Mouse (Mus musculus): ENCODE results near the gene Lsm2.
A peak's percentile ranks its signal among the peaks of the same experiment; 100 is the strongest.
"Not testable (repeated sequence)": the region's sequence is repeated elsewhere in the genome, so short reads cannot be mapped to it uniquely, and the experiment has no call there.

Gene Lsm2

GRCm38 (mm10) chr17:34984218-34984617 lies 2.6 kb downstream of the Lsm2 start:
- peak; percentile 76 for DNase-seq (ENCODE audit: low read depth)

- DNase-seq (ENCODE audit: low read depth) = no peak
These were observed 13.1 kb downstream of the Lsm2 start for GRCm38 (mm10) chr17:34994751-34995150.

- not testable (repeated sequence) for DNase-seq (ENCODE audit: low read depth)
These were observed 13.5 kb downstream of the Lsm2 start for GRCm38 (mm10) chr17:34995192-34995591.

GRCm38 (mm10) chr17:34995927-34996326 lies 14.3 kb downstream of the Lsm2 start:
- not testable (repeated sequence) for DNase-seq (ENCODE audit: low read depth)

GRCm38 (mm10) chr17:34996411-34997141 lies 14.9 kb downstream of the Lsm2 start:
- DNase-seq (ENCODE audit: low read depth) = no peak

- no peak for DNase-seq (ENCODE audit: low read depth)
These were observed 15.5 kb downstream of the Lsm2 start for GRCm38 (mm10) chr17:34997142-34997483.

- peak; percentile 49 for DNase-seq (ENCODE audit: low read depth)
These were observed 17.1 kb downstream of the Lsm2 start for GRCm38 (mm10) chr17:34998526-34999430.

GRCm38 (mm10) chr17:34999871-35000716 lies 18.4 kb downstream of the Lsm2 start:
- peak; percentile 79 for DNase-seq (ENCODE audit: low read depth)

GRCm38 (mm10) chr17:35000717-35001451 lies 19.2 kb downstream of the Lsm2 start, which contains the start of gene Vars:
Gene Vars (plus strand): TSS chr17:35000987.
- peak; percentile 93 for DNase-seq (ENCODE audit: low read depth)

- peak; percentile 76 for DNase-seq (ENCODE audit: low read depth)
These were observed 19.9 kb downstream of the Lsm2 start for GRCm38 (mm10) chr17:35001452-35002152.

- DNase-seq (ENCODE audit: low read depth) = peak; percentile 72
These were observed 20.6 kb downstream of the Lsm2 start for GRCm38 (mm10) chr17:35002153-35002865.

- peak; percentile 41 for DNase-seq (ENCODE audit: low read depth)
These were observed 21.6 kb downstream of the Lsm2 start for GRCm38 (mm10) chr17:35003022-35003838.

- no peak for DNase-seq (ENCODE audit: low read depth)
These were observed 22.5 kb downstream of the Lsm2 start for GRCm38 (mm10) chr17:35004075-35004717.

- no peak for DNase-seq (ENCODE audit: low read depth)
These were observed 23.5 kb downstream of the Lsm2 start for GRCm38 (mm10) chr17:35005158-35005557.

GRCm38 (mm10) chr17:35005902-35006301 lies 24.2 kb downstream of the Lsm2 start:
- not testable (repeated sequence) for DNase-seq (ENCODE audit: low read depth)

- no peak for DNase-seq (ENCODE audit: low read depth)
These were observed 25.8 kb downstream of the Lsm2 start for GRCm38 (mm10) chr17:35007387-35007991.

GRCm38 (mm10) chr17:35009586-35009985 lies 27.9 kb downstream of the Lsm2 start:
- no peak for DNase-seq (ENCODE audit: low read depth)

GRCm38 (mm10) chr17:35011440-35011839 lies 29.8 kb downstream of the Lsm2 start:
- DNase-seq (ENCODE audit: low read depth) = no peak
